Mouse (Mus musculus): ENCODE results near the gene Lrch2.
"Not testable (repeated sequence)": the region's sequence is repeated elsewhere in the genome, so short reads cannot be mapped to it uniquely, and the experiment has no call there.

Lrch2 gene

GRCm38 (mm10) chrX:147553421-147554201 is at the start of gene Lrch2:
Gene Lrch2, minus strand, starts transcription at chrX:147554081.
- DNase-seq (ENCODE audit: low spot score in 2 of 2): peak in 1 of 2 experiments; percentile 25

- no peak for DNase-seq (ENCODE audit: low spot score in 2 of 2)
These were observed 12.7 kb downstream of the Lrch2 start for GRCm38 (mm10) chrX:147540934-147541870.

GRCm38 (mm10) chrX:147538377-147538776 is 15.5 kb downstream of the Lrch2 start:
- DNase-seq (ENCODE audit: low spot score in 2 of 2): no peak

GRCm38 (mm10) chrX:147537117-147537516 is 16.8 kb downstream of the Lrch2 start:
- DNase-seq (ENCODE audit: low spot score in 2 of 2): not testable (repeated sequence)

- DNase-seq (ENCODE audit: low spot score in 2 of 2): no peak
These were observed 18.3 kb downstream of the Lrch2 start for GRCm38 (mm10) chrX:147535616-147536015.

- no peak for DNase-seq (ENCODE audit: low spot score in 2 of 2)
These were observed 22.2 kb downstream of the Lrch2 start for GRCm38 (mm10) chrX:147531675-147532074.

GRCm38 (mm10) chrX:147527646-147528172 is 26.2 kb downstream of the Lrch2 start:
- DNase-seq (ENCODE audit: low spot score in 2 of 2): no peak

GRCm38 (mm10) chrX:147489551-147489950 is 64.3 kb downstream of the Lrch2 start:
- no peak for DNase-seq (ENCODE audit: low spot score in 2 of 2)

- DNase-seq (ENCODE audit: low spot score in 2 of 2): not testable (repeated sequence)
These were observed 100.3 kb downstream of the Lrch2 start, which contains the start of gene Vmn1r239-ps for GRCm38 (mm10) chrX:147453610-147454009. Gene Vmn1r239-ps, minus strand, starts transcription at chrX:147453710.

GRCm38 (mm10) chrX:147443386-147443785 is 110.5 kb downstream of the Lrch2 start:
- DNase-seq (ENCODE audit: low spot score in 2 of 2): no peak

- no peak for DNase-seq (ENCODE audit: low spot score in 2 of 2)
These were observed 118.5 kb downstream of the Lrch2 start for GRCm38 (mm10) chrX:147435400-147435799.

GRCm38 (mm10) chrX:147429753-147430152 is 124.1 kb downstream of the Lrch2 start:
- DNase-seq (ENCODE audit: low spot score in 2 of 2): no peak

GRCm38 (mm10) chrX:147429129-147429528 is 124.8 kb downstream of the Lrch2 start, which contains the start of gene Il13ra2:
Gene Il13ra2, minus strand, starts transcription at chrX:147429192.
- no peak for DNase-seq (ENCODE audit: low spot score in 2 of 2)

Measured in left cerebral cortex, adult 9 months (tissue).